Mouse (Mus musculus) urinary bladder, postnatal 10 days (tissue): ENCODE measurements around the gene Trim2.

Experiments
- DNase-seq: peaks from one replicate; pipeline ENCODE4 v3.0.0; 2022; ENCODE audit warnings: low spot score

Gene Trim2

GRCm38 (mm10) chr3:84189629-84190173, 117.0 kb downstream of the Trim2 start:
- no peak for DNase-seq

DNA sequence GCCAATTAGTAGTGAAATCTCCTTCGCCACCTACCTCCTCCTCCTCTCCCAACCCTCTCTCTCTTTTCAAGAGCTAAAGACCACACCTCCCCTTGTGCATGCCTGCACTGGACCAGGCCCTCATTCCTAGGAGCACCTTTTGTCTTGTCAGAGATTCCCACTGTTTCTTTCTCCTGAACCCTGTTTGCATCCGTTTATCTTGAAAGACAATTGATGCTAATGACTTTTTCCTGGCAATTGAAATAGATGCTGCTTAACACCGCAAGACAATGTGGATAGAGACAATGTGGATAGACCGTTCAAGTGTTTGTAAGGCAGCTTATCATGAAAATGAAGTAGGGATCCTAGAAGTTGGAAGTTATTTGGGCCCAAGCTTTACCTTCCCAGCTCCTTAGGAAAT, 125.0 kb downstream of the Trim2 start:
- DNase-seq = no peak

- no peak for DNase-seq
Measured at GRCm38 (mm10) chr3:84181102-84181501, 125.6 kb downstream of the Trim2 start.

- DNase-seq = no peak
Measured at GRCm38 (mm10) chr3:84180304-84180703, 126.4 kb downstream of the Trim2 start.

DNA sequence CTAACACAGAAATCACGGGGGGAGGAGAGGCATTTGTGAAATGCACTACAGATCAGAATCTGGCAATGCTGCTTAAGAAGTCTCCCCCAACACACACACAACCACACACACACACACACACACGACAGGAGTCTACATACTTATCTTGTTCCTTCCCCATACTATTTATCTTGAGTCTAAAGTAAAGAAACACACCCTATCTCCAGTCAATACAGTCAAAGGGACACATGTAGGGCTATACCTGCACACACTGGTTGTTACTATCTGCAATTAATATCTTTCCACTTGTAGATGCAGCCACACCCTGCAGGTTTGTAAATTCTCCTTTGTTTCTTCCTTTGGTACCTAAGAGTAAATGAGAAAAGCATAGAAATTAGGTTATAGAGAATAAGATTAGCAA, 128.8 kb downstream of the Trim2 start:
- DNase-seq = no peak

- no peak for DNase-seq
Measured at GRCm38 (mm10) chr3:84175337-84176315, 131.1 kb downstream of the Trim2 start.

DNA sequence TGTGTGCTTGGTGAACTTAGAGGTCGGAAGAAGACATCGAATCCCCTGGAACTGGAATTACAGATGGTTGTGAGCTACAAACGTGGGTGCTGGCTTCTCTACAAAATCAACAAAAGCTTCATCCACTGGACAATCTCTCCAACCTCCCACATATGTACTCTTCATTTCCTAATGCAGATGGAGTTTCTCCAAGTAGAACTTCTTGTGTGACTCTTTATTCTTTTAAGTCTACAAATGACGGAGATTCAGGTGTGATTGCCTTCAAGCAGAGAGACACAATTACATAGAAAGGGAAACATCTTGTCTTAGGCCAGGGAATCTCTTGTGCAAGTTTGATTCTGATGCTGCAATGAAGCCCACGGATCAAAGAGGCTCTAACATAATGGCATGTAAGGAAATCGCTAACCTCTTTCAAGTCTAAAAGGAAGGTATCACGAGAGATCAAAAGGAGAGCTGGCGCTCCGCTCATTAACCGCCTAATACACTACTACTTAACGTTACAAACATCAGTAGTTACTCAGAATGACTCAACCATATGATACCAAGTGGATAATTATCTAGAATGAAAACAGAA, 133.0 kb downstream of the Trim2 start, which contains the start of gene Gm6525:
Gene Gm6525, plus strand, starts transcription at position 524 of the 574 bp plus-strand sequence.
- DNase-seq = no peak

DNA sequence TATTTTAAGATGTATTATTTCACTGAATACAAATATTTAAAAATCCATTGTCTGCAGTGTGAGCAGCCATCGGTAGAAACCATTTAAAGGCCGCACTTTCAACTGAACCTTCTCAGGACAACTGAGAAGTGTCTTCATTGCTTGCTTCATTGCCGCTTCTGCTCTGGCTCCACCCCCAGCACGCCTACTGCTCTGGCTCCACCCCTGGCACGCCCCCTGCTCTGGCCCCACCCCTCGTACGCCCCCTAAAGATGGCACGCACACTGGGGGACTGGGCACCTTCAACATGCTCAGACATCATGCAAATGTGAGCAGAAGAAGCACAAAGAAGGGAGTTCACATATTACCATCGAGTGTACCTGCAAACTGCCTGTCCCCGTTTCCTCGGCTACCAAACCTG, 134.3 kb downstream of the Trim2 start:
- DNase-seq = no peak

- no peak for DNase-seq
Measured at GRCm38 (mm10) chr3:84169393-84170005, 137.2 kb downstream of the Trim2 start.

GRCm38 (mm10) chr3:84168943-84169342, 137.7 kb downstream of the Trim2 start:
- no peak for DNase-seq

DNA sequence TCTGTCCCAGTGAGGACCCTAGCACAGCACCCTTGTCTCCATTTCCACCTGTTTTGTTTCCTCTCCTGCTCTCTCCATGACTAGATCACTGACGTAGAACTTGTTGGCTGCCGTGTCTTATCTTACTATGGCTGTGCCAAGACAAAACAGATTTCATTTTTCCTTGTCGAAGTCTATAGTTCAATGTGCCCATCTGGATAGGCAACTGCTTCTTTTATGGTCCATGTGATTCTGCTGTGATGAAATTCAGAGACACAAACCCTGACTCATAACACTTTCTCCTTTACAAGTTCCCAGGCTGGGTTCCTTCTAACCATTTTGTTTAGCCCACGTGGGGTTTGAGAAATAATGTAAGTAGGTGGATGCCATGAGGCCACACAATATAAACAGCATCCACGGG, 140.6 kb downstream of the Trim2 start:
- no peak for DNase-seq

DNA sequence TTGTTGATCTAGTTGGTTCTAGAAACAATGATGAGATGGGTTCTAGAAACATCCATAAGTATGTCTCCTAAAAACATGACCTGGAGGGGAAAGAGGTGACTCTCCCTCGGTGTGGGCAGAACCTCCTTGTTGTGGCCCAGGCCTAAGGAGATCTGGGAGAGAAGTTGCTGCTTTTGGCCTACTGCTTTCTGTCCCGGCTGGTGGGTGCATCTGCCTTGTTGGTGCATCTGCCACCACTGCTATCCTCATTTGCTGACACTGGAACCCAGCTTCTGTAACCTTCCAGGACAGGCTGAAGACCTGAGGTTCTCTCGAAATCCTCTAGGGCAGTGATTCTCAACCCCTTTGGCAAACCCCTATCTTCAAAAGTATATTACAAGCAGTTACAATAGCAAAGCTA, 141.3 kb downstream of the Trim2 start:
- DNase-seq = no peak

DNA sequence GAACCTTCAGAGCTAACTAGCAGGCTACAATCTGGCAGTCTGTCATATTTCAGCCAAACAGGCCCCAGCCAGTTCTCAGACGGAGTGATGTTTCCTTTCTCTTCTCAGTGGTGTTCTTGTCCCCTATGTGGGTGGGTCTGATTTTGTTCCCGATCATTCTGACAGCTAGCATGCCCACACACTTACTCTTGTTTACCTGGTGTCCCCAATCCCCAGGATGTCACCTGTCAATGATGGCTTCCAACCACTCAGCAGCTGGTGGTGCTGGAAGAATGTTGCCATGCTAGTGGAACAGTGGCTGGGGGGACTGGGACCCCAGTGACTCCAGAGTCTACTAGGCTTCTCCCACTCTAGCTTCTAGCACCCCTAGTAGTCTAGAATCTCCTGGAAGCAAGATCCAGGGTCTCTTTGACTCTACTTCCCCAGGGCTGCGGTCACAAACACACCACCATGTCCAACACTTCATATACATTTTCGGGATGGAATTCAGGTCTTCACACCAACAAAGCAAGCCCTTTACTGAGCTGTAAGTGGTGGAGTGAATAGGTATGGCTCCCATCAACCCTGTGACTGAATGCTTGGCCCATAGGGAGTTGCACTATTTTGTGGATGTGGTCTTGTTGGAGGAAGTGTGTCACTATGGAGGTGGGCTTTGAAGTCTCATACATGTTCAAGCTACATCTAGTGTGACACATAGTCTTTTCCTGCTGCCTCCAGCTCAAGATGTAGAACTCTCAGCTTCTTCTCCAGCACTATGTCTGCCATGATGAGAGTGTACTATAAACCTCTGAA, 148.9 kb downstream of the Trim2 start:
- DNase-seq = no peak

GRCm38 (mm10) chr3:84157011-84157410, 149.7 kb downstream of the Trim2 start:
- DNase-seq = no peak

DNA sequence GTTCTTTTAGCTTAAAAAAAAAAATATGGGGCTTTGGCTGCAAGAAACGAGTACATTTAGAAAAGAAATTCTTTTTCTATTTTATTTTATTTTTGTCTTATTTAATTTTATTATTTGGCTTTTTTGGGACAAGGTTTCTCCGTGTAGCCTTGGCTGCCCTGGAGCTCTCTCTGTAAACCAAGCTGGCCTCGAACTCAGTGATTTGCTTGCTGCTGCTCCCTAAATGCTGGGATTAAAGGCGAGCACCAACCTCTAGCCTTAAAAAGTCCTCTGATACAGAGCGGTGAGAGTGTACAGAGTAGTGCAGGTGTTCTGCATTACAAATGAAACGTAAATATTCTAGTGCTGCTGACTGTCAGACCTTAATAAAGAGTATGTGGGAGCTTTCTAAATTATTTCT, 150.6 kb downstream of the Trim2 start:
- DNase-seq = no peak

DNA sequence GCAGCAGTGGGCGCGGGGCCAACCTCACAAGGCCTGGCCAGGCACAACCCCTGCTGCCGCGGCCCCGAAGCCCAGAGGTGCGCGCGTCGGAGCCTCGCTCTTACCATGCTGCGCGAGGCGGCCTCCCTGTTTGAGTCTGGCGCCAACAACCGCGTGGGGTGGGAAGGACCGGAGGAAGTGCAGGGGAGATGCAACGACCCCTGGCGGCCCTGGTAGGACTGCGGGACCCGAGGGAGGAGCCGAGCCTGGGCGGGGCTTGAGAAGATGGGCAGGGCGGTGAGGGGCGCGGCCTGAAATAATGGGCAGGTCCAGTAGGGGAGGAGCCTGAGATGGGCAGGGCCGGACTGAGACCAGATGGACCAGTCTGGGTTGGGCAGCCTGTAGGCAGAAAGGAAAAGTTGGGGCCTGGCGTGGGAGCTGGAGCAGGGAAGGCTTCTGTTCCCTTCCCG, 151.1 kb downstream of the Trim2 start, which contains the start of gene Mnd1:
Gene Mnd1, minus strand, starts transcription at position 229 of the 449 bp plus-strand sequence.
- peak; percentile 98 for DNase-seq

DNA sequence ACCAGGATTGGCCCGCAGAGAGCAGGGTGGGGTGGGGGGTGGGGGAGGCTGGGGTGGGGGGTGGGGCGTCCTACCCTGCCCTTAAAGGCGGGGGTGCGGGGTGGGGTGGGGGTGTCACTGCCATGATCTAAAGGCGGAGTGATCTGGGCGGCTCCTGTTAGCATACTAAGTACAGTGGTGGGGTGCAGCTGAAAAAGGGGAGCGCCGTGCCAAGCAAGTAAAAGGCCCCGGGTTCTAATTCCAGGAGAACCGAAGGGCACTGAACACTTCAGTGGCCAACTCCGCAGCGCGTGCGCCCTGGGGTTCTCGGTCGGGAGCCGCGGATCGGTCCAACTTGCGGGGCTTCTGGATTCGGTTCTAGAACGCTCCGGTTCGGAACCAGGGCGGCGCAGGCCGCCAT, 151.5 kb downstream of the Trim2 start:
- DNase-seq = no peak

DNA sequence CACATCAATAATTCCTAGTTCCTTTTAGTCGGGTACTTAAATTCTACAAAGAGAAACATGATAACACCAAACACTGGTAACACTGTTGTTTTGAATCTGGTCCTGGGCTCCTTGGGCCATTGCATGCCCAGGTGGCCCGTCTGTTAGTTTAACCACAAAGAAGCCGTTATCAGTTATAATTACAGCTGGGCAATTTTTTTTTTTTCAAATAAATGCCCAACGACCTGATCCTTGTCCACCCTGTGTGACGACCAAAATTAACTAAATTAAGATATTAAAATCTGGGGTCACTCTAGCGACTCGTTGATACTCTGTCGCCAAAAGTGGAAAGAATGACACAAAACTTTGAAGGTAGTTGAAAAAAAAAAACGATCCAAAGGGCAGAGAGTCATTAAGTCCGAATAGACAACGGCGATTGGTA, 151.9 kb downstream of the Trim2 start:
- no peak for DNase-seq

- DNase-seq = no peak
Measured at GRCm38 (mm10) chr3:84149831-84150230, 156.8 kb downstream of the Trim2 start.

DNA sequence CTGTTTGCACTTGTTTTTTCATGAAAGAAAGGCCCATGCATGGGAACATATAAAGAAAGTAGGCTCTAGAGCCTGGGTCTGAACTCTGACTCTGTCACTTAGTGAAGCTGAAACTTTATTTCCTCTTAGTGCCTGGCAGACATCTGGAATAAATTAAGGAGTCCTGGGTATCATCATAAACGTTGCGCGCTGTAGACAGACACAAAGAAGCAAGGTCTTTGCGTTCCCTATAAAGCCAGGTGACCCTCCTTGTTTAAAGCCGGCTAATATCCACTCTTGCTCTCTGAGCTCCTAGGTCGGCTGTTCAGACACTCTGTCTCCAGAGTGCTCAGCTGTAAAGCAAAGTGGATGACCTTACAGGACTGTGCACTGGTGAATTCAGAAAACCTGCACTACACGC, 165.7 kb downstream of the Trim2 start:
- no peak for DNase-seq

DNA sequence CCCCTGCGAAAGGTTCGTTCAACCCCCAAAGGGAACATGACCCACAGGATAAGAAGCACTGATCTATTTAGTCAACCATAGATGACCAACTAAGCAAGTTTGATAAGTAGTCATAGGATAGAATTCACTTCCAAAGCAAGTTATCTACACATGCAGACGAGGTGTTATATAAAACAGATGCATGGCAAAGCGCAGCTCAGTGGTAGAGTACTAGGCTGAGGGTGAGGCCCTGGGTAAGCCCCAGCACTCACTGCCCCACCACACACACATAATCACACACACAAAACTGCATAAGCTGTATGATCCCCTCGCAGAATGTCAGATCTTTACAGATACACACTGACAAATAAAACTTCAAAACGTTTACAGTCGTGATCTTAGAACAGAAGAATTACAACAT, 170.2 kb downstream of the Trim2 start:
- no peak for DNase-seq

DNA sequence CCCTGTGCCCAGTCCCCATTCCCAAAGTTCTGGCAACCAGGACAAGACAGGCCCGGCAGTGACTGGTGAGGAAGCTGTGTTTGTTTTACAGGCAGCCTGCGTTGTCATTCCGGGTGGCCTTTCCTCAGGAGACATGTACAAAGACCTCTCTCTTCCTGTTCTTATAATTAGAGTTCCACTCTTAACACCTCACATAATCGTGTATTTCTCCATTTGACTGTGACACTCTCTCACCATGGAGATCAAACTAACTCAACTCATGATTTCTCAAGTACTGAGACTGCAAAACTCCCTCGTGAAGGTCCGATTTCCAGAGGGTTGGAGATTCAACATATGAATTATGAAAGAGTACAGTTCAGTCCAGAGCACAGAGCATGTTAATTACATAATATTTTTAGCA, 170.7 kb downstream of the Trim2 start:
- no peak for DNase-seq
